Mouse (Mus musculus) forebrain, embryonic 16.5 days (tissue): Measurements from ENCODE around the gene Clec10a. TPM values are rescaled to one million over a fixed set of nuclear protein-coding genes. Genes with fewer than 3 reads are reported as not detected.
"Not testable (repeated sequence)": the region's sequence is repeated elsewhere in the genome, so short reads cannot be mapped to it uniquely, and the experiment has no call there.

Experiments used
- ATAC-seq: fragments of 200-750 bp; cut with Nextera tagmentation; 2 replicates; pipeline ENCODE4 v1.8.0; 2017; ENCODE audit warnings: mild to moderate bottlenecking, moderate library complexity
- H3K27ac ChIP-seq: fragments of 300-500 bp; sonication (generic); 2 replicates; pipeline ENCODE4 v1.5.1; 2014; ENCODE audit warnings: low read length, control low read depth
- H3K27me3 ChIP-seq: fragments of 300-500 bp; sonication (generic); replicated peaks from 2 replicates; pipeline ENCODE4 v1.6.1; 2014; ENCODE audit warnings: low read length; ENCODE audit not compliant: control insufficient read depth, insufficient read depth
- H3K36me3 ChIP-seq: fragments of 300-500 bp; sonication (generic); 2 replicates; pipeline ENCODE4 v1.6.1; 2014; ENCODE audit not compliant: control insufficient read depth, insufficient read depth
- H3K4me1 ChIP-seq: fragments of 300-500 bp; sonication (generic); replicated peaks from 2 replicates; pipeline ENCODE4 v1.6.1; 2014; ENCODE audit warnings: low read length; ENCODE audit not compliant: control insufficient read depth, insufficient read depth
- H3K4me2 ChIP-seq: fragments of 300-500 bp; sonication (generic); 2 replicates; pipeline ENCODE4 v1.6.1; 2014; ENCODE audit warnings: mild to moderate bottlenecking, low read length, control low read depth
- H3K4me3 ChIP-seq: fragments of 300-500 bp; sonication (generic); replicated peaks from 2 replicates; pipeline ENCODE4 v1.5.1; 2014; ENCODE audit warnings: mild to moderate bottlenecking, low read length, control low read depth
- H3K9ac ChIP-seq: fragments of 300-500 bp; sonication (generic); replicated peaks from 2 replicates; pipeline ENCODE4 v1.6.1; 2014; ENCODE audit warnings: low read depth, low read length, control low read depth
- H3K9me3 ChIP-seq: fragments of 300-500 bp; sonication (generic); 2 replicates; pipeline ENCODE4 v1.6.1; 2016; ENCODE audit warnings: low read length; ENCODE audit not compliant: control insufficient read depth
- WGBS: fragments of 180-500 bp; shearing (Covaris S2); extraction: QIAGEN DNeasy Blood & Tissue Kit; methylation state at CpG from one replicate; pipeline ENCODE4 v1.1.7; 2014; 5-methylcytosine and 5-hydroxymethylcytosine counted together
- polyA plus RNA-seq: library from polyadenylated mRNA; unstranded; fragments of >200 nt; fragmentation: Nextera tagmentation; extraction: Ambion mirVana; gene quantifications from 2 replicates; pipeline ENCODE4 v1.2.1, GENCODE M21; 2015

Gene Clec10a
- polyA plus RNA-seq: 0.68 and 0.80 TPM in 2 replicates

- H3K4me2 ChIP-seq, H3K4me3 ChIP-seq, H3K27ac ChIP-seq, H3K27me3 ChIP-seq, H3K36me3 ChIP-seq, H3K9ac ChIP-seq, H3K4me1 ChIP-seq, ATAC-seq, H3K9me3 ChIP-seq: not testable (repeated sequence)
- no CpG with 5 or more reads among the region's 5 CpGs for WGBS
Observed at GRCm38 (mm10) chr11:70155897-70156296, at the start of gene Clec10a. Clec10a (plus strand) TSS chr11:70156197.

DNA sequence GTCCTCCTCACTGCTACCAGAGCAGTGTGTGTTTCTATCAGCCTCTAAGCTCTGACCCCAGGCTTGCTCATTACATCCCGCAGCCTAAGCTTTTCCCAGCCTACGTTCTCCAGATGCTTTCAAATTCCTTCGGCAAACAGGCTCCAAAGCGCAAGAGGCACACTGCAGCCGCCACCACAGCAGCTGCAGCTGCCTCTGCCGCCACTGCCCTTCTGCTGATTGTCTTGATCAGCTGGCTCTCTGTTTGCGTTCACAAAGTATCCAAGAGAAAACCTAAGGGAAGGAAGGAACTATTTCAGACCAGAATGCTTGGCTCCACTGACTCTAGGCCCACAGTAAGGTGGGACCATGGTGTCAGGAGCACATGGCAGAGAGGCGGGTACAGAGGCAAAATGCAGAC lies 48.9 kb upstream of the Clec10a start:
- H3K27me3 ChIP-seq: no peaks in the 10 kb centered on the region
- WGBS: 73% methylated on average over 8 of the region's 8 CpGs
- H3K4me3 ChIP-seq: no peak overlapping the region
- H3K9ac ChIP-seq: no peak overlapping the region
- no peaks in the 10 kb centered on the region for H3K4me1 ChIP-seq
- no peak overlapping the region for H3K4me2 ChIP-seq
- H3K27ac ChIP-seq: no peak overlapping the region
- no peaks in the 10 kb centered on the region for H3K36me3 ChIP-seq
- H3K9me3 ChIP-seq: no peaks in the 10 kb centered on the region
- no peak for ATAC-seq

GRCm38 (mm10) chr11:70110146-70110545 lies 45.9 kb upstream of the Clec10a start:
- Histone ChIP-seq H3K4me2 (no peak overlapping the region), H3K4me1 (no peaks in the 10 kb centered on the region), H3K36me3 (no peaks in the 10 kb centered on the region), H3K9ac (no peak overlapping the region), H3K27me3 (no peaks in the 10 kb centered on the region), H3K4me3 (no peak overlapping the region), H3K27ac (no peak overlapping the region), H3K9me3 (no peaks in the 10 kb centered on the region)
- no peak for ATAC-seq
- WGBS: 67% methylated on average over 3 of the region's 3 CpGs

DNA sequence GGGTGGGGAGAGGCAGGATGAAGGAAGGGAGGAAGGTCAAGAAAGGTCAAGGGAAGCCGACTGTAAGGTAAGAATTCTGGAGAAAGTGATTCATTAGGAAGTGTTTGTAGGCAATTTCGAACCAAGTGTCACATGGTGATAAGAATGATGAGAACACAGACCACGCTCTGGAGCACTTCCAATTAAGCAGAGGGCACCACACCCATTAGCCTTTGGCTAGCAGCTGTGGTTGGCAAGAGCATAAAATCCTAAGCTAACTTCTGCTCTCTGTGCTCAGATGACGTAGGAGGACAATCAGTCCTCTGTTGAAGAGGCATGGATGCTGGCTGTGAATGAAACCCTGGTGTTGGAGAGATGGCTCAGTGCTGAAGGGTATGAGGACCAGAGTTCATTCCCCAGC lies 41.4 kb upstream of the Clec10a start:
- ATAC-seq: no peak
- 84% methylated on average over 4 of the region's 4 CpGs for WGBS
- H3K4me1 ChIP-seq: no peaks in the 10 kb centered on the region

DNA sequence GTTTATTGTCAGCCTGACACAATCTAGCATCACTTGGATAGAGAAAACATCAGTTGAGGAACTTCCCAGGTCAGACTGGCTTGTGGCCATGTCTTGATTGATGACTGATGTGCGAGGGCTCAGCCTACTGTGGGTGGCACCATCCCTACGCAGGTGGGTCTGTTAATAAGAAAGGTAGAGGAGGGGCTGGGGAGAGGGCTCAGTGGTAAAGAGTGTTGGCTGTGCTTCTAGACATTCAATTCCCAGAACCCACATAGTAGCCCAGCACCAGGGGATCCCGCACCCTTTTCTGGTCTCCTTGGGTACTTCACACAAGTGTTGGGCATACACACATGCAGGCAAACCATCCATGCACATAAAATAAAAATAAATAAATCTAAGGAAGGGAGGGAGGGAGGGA lies 40.1 kb upstream of the Clec10a start:
- Histone ChIP-seq H3K27me3 (no peaks in the 10 kb centered on the region), H3K4me1 (no peaks in the 10 kb centered on the region), H3K4me3 (no peak overlapping the region), H3K9me3 (no peaks in the 10 kb centered on the region), H3K9ac (no peak overlapping the region), H3K27ac (no peak overlapping the region), H3K36me3 (no peaks in the 10 kb centered on the region), H3K4me2 (no peak overlapping the region)
- ATAC-seq: no peak
- 95% methylated on average over 3 of the region's 3 CpGs for WGBS

More for the DNA sequence above, 41.4 kb upstream of the Clec10a start:
- H3K36me3 ChIP-seq: no peaks in the 10 kb centered on the region
- no peaks in the 10 kb centered on the region for H3K9me3 ChIP-seq
- no peak overlapping the region for H3K9ac ChIP-seq
- no peak overlapping the region for H3K4me3 ChIP-seq
- H3K27ac ChIP-seq: no peak overlapping the region
- no peak overlapping the region for H3K4me2 ChIP-seq
- H3K27me3 ChIP-seq: no peaks in the 10 kb centered on the region

- 81% methylated on average over 9 of the region's 9 CpGs for WGBS
- no peak for ATAC-seq
- Histone ChIP-seq H3K27me3 (no peaks in the 10 kb centered on the region), H3K9me3 (no peaks in the 10 kb centered on the region), H3K4me2 (no peak within 1 kb of the TSS), H3K9ac (no peak within 1 kb of the TSS), H3K4me3 (no peak within 1 kb of the TSS), H3K4me1 (no peaks in the 10 kb centered on the region), H3K27ac (no peak within 1 kb of the TSS), H3K36me3 (no peaks in the 10 kb centered on the region)
Observed at GRCm38 (mm10) chr11:70129926-70130379, 26.0 kb upstream of the Clec10a start, which contains the start of gene Mgl2. Mgl2 (plus strand) TSS chr11:70130329.

DNA sequence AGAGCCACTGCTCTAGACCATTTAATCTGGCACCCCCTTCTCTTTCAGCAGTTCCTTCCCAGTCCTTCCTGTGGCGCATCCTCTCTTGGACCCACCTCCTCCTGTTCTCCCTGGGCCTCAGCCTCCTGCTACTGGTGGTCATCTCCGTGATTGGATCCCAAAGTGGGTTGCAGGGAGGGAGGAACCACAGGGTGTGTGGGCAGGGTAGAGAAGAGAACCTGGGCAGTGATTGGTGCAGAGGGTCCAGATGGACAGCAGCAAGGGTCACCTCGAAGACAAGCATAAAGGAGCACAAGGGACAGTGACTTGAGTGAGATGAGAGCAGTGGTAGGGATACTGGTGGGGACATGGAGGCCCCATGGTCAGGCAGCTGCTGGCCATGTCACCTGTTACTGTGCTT lies 21.0 kb upstream of the Clec10a start:
- not testable (repeated sequence) for ATAC-seq

DNA sequence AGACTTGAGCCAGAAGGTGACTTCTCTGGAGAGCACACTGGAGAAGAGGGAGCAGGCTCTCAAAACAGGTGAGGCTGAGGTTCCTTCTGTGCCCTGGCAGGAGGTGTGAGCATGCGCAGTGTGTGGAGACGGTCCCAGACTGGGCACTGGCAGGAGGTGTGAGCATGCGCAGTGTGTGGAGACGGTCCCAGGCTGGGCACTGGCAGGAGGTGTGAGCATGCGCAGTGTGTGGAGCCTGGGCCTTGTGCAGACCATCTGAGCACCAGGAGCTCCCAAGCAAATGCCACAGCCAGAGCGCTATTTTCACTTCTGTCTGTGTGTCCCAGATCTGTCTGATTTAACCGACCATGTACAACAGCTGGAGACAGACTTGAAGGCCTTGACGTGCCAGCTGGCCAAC lies 20.1 kb upstream of the Clec10a start:
- H3K4me2 ChIP-seq, H3K9ac ChIP-seq, H3K9me3 ChIP-seq, ATAC-seq, H3K27me3 ChIP-seq, H3K4me3 ChIP-seq, H3K27ac ChIP-seq, H3K36me3 ChIP-seq, H3K4me1 ChIP-seq: not testable (repeated sequence)
- WGBS: 92% methylated on average over 8 of the region's 8 CpGs

More for the DNA sequence above, 21.0 kb upstream of the Clec10a start:
- H3K27ac ChIP-seq, H3K36me3 ChIP-seq, H3K27me3 ChIP-seq, H3K9ac ChIP-seq, H3K4me3 ChIP-seq, H3K4me1 ChIP-seq, H3K4me2 ChIP-seq, H3K9me3 ChIP-seq: not testable (repeated sequence)
- WGBS: 84% methylated on average over 3 of the region's 3 CpGs

GRCm38 (mm10) chr11:70139171-70139570 lies 16.8 kb upstream of the Clec10a start:
- Histone ChIP-seq H3K4me1 (no peaks in the 10 kb centered on the region), H3K9ac (no peak overlapping the region), H3K4me3 (no peak overlapping the region), H3K27me3 (no peaks in the 10 kb centered on the region), H3K4me2 (no peak overlapping the region), H3K36me3 (no peaks in the 10 kb centered on the region), H3K9me3 (no peaks in the 10 kb centered on the region), H3K27ac (no peak overlapping the region)
- WGBS: 88% methylated on average over 10 of the region's 10 CpGs
- ATAC-seq: no peak

- Histone ChIP-seq H3K4me2 (no peak overlapping the region), H3K4me3 (no peak overlapping the region), H3K9ac (no peak overlapping the region), H3K27ac (no peak overlapping the region), H3K36me3 (no peaks in the 10 kb centered on the region), H3K4me1 (no peaks in the 10 kb centered on the region), H3K27me3 (no peaks in the 10 kb centered on the region), H3K9me3 (no peaks in the 10 kb centered on the region)
- ATAC-seq: no peak
- WGBS: 62% methylated on average over 3 of the region's 3 CpGs
Observed at GRCm38 (mm10) chr11:70151072-70151471, 4.9 kb upstream of the Clec10a start.
